Mouse (Mus musculus): ENCODE data around the gene Pgpep1l.
"Not testable (repeated sequence)": the region's sequence is repeated elsewhere in the genome, so short reads cannot be mapped to it uniquely, and the experiment has no call there.

Gene Pgpep1l

GRCm38 (mm10) chr7:68283133-68283520 lies 19.1 kb upstream of the Pgpep1l start:
- DNase-seq (ENCODE audit: inconsistent ontology term) = not testable (repeated sequence)

- DNase-seq (ENCODE audit: inconsistent ontology term) = no peak
Measured at GRCm38 (mm10) chr7:68282304-68283132, 18.5 kb upstream of the Pgpep1l start.

- DNase-seq (ENCODE audit: inconsistent ontology term) = no peak
Measured at GRCm38 (mm10) chr7:68281341-68281740, 17.3 kb upstream of the Pgpep1l start.

- no peak for DNase-seq (ENCODE audit: inconsistent ontology term)
Measured at GRCm38 (mm10) chr7:68280352-68280869, 16.4 kb upstream of the Pgpep1l start.

- no peak for DNase-seq (ENCODE audit: inconsistent ontology term)
Measured at GRCm38 (mm10) chr7:68279481-68279880, 15.4 kb upstream of the Pgpep1l start.

GRCm38 (mm10) chr7:68278908-68279307 lies 14.9 kb upstream of the Pgpep1l start:
- no peak for DNase-seq (ENCODE audit: inconsistent ontology term)

GRCm38 (mm10) chr7:68278385-68278784 lies 14.4 kb upstream of the Pgpep1l start:
- DNase-seq (ENCODE audit: inconsistent ontology term) = no peak

GRCm38 (mm10) chr7:68277897-68278270 lies 13.9 kb upstream of the Pgpep1l start:
- no peak for DNase-seq (ENCODE audit: inconsistent ontology term)

GRCm38 (mm10) chr7:68277054-68277896 lies 13.2 kb upstream of the Pgpep1l start:
- no peak for DNase-seq (ENCODE audit: inconsistent ontology term)

- DNase-seq (ENCODE audit: inconsistent ontology term) = no peak
Measured at GRCm38 (mm10) chr7:68275838-68276731, 12.1 kb upstream of the Pgpep1l start.

- DNase-seq (ENCODE audit: inconsistent ontology term) = not testable (repeated sequence)
Measured at GRCm38 (mm10) chr7:68275445-68275837, 11.4 kb upstream of the Pgpep1l start.

- DNase-seq (ENCODE audit: inconsistent ontology term) = no peak
Measured at GRCm38 (mm10) chr7:68274951-68275350, 10.9 kb upstream of the Pgpep1l start.

- DNase-seq (ENCODE audit: inconsistent ontology term) = no peak
Measured at GRCm38 (mm10) chr7:68274218-68274617, 10.2 kb upstream of the Pgpep1l start.

GRCm38 (mm10) chr7:68273515-68273914 lies 9.5 kb upstream of the Pgpep1l start, which contains the start of gene Fam169b:
Fam169b (plus strand) TSS chr7:68273839.
- no peak for DNase-seq (ENCODE audit: inconsistent ontology term)

GRCm38 (mm10) chr7:68272607-68273006 lies 8.6 kb upstream of the Pgpep1l start:
- DNase-seq (ENCODE audit: inconsistent ontology term) = no peak

GRCm38 (mm10) chr7:68271816-68272215 lies 7.8 kb upstream of the Pgpep1l start:
- DNase-seq (ENCODE audit: inconsistent ontology term) = no peak

GRCm38 (mm10) chr7:68270551-68270950 lies 6.5 kb upstream of the Pgpep1l start:
- no peak for DNase-seq (ENCODE audit: inconsistent ontology term)

GRCm38 (mm10) chr7:68266691-68267090 lies 2.7 kb upstream of the Pgpep1l start:
- peak; percentile 73 for DNase-seq (ENCODE audit: inconsistent ontology term)

GRCm38 (mm10) chr7:68265391-68265790 lies 1.4 kb upstream of the Pgpep1l start:
- peak; percentile 66 for DNase-seq (ENCODE audit: inconsistent ontology term)

- peak; percentile 85 for DNase-seq (ENCODE audit: inconsistent ontology term)
Measured at GRCm38 (mm10) chr7:68264531-68264930, 498 bp upstream of the Pgpep1l start.

GRCm38 (mm10) chr7:68263346-68264027 lies 546 bp downstream of the Pgpep1l start:
- DNase-seq (ENCODE audit: inconsistent ontology term) = no peak

Measured in Muller cell, postnatal 12 days (primary cell).